Mouse (Mus musculus): ENCODE results near the gene Gpr89.

GRCm38 (mm10) chr3:96953489-96954233 is 48.5 kb upstream of the Gpr89 start:
- TF ChIP-seq CTCF (IDR thresholded peaks at IDR 0.05; ENCODE audit: insufficient read depth, low read length), result no peak
- 0 out of 2 replicates have a peak, but pooled peaks have one; percentile 6 for TF ChIP-seq POLR2A (IDR thresholded peaks at IDR 0.05; ENCODE audit: borderline replicate concordance, extremely low read depth, low read depth, low read length)
